Mouse (Mus musculus) liver, embryonic 14.5 days (tissue): Measurements from ENCODE around the gene Chtf18. TPM values are rescaled to one million over a fixed set of nuclear protein-coding genes. Genes with fewer than 3 reads are reported as not detected.

ENCODE experiments used
- ATAC-seq: fragments of 200-750 bp; cut with Nextera tagmentation; 2 replicates; pipeline ENCODE4 v1.8.0; 2017; ENCODE audit warnings: moderate number of reproducible peaks, mild to moderate bottlenecking, moderate library complexity; ENCODE audit not compliant: insufficient read depth
- DNase-seq, 3 experiments: peaks; one replicate each; pipeline ENCODE4 v3.0.0-alpha.2; 2012 to 2013; ENCODE audit warnings: low read depth in 3 of 3, low spot score in 3 of 3
- H3K27ac ChIP-seq: fragments of 300-500 bp; sonication (generic); 2 replicates; pipeline ENCODE4 v1.5.1; 2014; ENCODE audit warnings: moderate library complexity, mild to moderate bottlenecking, control low read depth, inconsistent platforms
- H3K27me3 ChIP-seq: fragments of 300-500 bp; sonication (generic); 2 replicates; pipeline ENCODE4 v1.6.1; 2014; ENCODE audit warnings: mild to moderate bottlenecking, low read length, moderate library complexity; ENCODE audit not compliant: control insufficient read depth, insufficient read depth
- H3K36me3 ChIP-seq: fragments of 300-500 bp; sonication (generic); replicated peaks from 2 replicates; pipeline ENCODE4 v1.6.1; 2014; ENCODE audit warnings: low read depth; ENCODE audit not compliant: control insufficient read depth, insufficient read depth
- H3K4me1 ChIP-seq, 2 experiments: fragments of 200-500 bp in 1 of 2; fragments of 300-500 bp in 1 of 2; sonication (generic) in 1 of 2; replicated peaks; 2 replicates each; pipeline ENCODE4 v1.6.1; 2012 to 2014; ENCODE audit warnings: antibody characterized with exemption in 1 of 2, inconsistent platforms in 1 of 2, low read length in 1 of 2; ENCODE audit not compliant: control insufficient read depth in 2 of 2, insufficient read depth in 2 of 2
- H3K4me2 ChIP-seq: fragments of 300-500 bp; sonication (generic); 2 replicates; pipeline ENCODE4 v1.6.1; 2014; ENCODE audit warnings: low read depth, mild to moderate bottlenecking, control low read depth, moderate library complexity
- H3K4me3 ChIP-seq, 2 experiments: fragments of 200-500 bp in 1 of 2; fragments of 300-500 bp in 1 of 2; sonication (generic) in 1 of 2; 2 replicates each; pipeline ENCODE4 v1.5.1; 2012 to 2014; ENCODE audit warnings: low read depth in 2 of 2, low read length in 2 of 2, mild to moderate bottlenecking in 2 of 2, control low read depth in 1 of 2, inconsistent platforms in 1 of 2, moderate library complexity in 1 of 2; ENCODE audit not compliant: insufficient read depth in 1 of 2
- H3K9ac ChIP-seq: fragments of 300-500 bp; sonication (generic); replicated peaks from 2 replicates; pipeline ENCODE4 v1.6.1; 2014; ENCODE audit warnings: mild to moderate bottlenecking, control low read depth, moderate library complexity
- H3K9me3 ChIP-seq: fragments of 300-500 bp; sonication (generic); 2 replicates; pipeline ENCODE4 v1.6.1; 2016; ENCODE audit warnings: low read length, mixed read lengths; ENCODE audit not compliant: control insufficient read depth
- CTCF ChIP-seq: IDR thresholded peaks from 2 replicates; pipeline ENCODE4 v1.5.1; 2016; ENCODE audit warnings: antibody characterized with exemption, low read depth, control low read depth
- EP300 ChIP-seq: IDR thresholded peaks from 2 replicates; pipeline ENCODE4 v1.6.1; 2016; ENCODE audit warnings: antibody characterized with exemption, low read depth
- WGBS: fragments of 180-500 bp; shearing (Covaris S2); extraction: QIAGEN DNeasy Blood & Tissue Kit; methylation state at CpG from one replicate; pipeline ENCODE4 v1.1.7; 2014; ENCODE audit not compliant: insufficient replicate concordance; 5-methylcytosine and 5-hydroxymethylcytosine counted together
- polyA plus RNA-seq, 2 experiments: library from polyadenylated mRNA; depleted of rRNA in 1 of 2; stranded (reverse) in 1 of 2; unstranded in 1 of 2; fragments of >200 nt; fragmentation: Nextera tagmentation in 1 of 2; extraction: Ambion mirVana in 1 of 2; gene quantifications; 2 replicates each; pipeline versions ENCODE4 v1.2.1 to v1.2.3; 2012 to 2014

Chtf18 gene
- polyA plus RNA-seq, 2 experiments: 12.4 to 19.6 TPM

- H3K4me1 ChIP-seq: no peaks in the 10 kb centered on the region
- no peak for ATAC-seq
- DNase-seq: no peak
- TF ChIP-seq CTCF (no peak), EP300 (no peak)
- H3K9ac ChIP-seq: no peak within 1 kb of the TSS
- 58% methylated on average over 3 of the region's 3 CpGs for WGBS
- no peak within 1 kb of the TSS for H3K4me2 ChIP-seq
- no peak within 1 kb of the TSS for H3K4me3 ChIP-seq
- H3K27me3 ChIP-seq: no peaks in the 10 kb centered on the region
- H3K36me3 ChIP-seq: no peaks in the 10 kb centered on the region
- H3K27ac ChIP-seq: no peak within 1 kb of the TSS
- no peaks in the 10 kb centered on the region for H3K9me3 ChIP-seq
These were observed 8.5 kb upstream of the Chtf18 start, which contains the start of gene Mslnl for GRCm38 (mm10) chr17:25735745-25736144. Gene Mslnl (plus strand): TSS chr17:25736042.

GRCm38 (mm10) chr17:25735246-25735645, 8.0 kb upstream of the Chtf18 start:
- DNase-seq: no peak
- TF ChIP-seq EP300 (no peak), CTCF (no peak)
- Histone ChIP-seq H3K27me3 (no peaks in the 10 kb centered on the region), H3K27ac (no peak overlapping the region), H3K9me3 (no peaks in the 10 kb centered on the region), H3K4me3 (no peak overlapping the region), H3K9ac (no peak overlapping the region), H3K4me2 (no peak overlapping the region), H3K4me1 (no peaks in the 10 kb centered on the region), H3K36me3 (no peaks in the 10 kb centered on the region)
- no peak for ATAC-seq
- WGBS: 67% methylated on average over 5 of the region's 5 CpGs

- no peaks in the 10 kb centered on the region; a peak in 1 of 4 replicates for H3K4me1 ChIP-seq
- no peak overlapping the region for H3K27ac ChIP-seq
- no peak overlapping the region for H3K4me2 ChIP-seq
- no peak for TF ChIP-seq EP300
- peak; percentile 97 for TF ChIP-seq CTCF
- no peak overlapping the region for H3K9ac ChIP-seq
- no peaks in the 10 kb centered on the region for H3K36me3 ChIP-seq
- WGBS: 22% methylated on average over 2 of the region's 2 CpGs
- ATAC-seq (no peak), DNase-seq (peak; percentile 29 to 67 (median 35))
- H3K9me3 ChIP-seq: no peaks in the 10 kb centered on the region
- H3K27me3 ChIP-seq: no peaks in the 10 kb centered on the region
- no peak overlapping the region for H3K4me3 ChIP-seq
These were observed 4.9 kb upstream of the Chtf18 start for GRCm38 (mm10) chr17:25732082-25732481.

GRCm38 (mm10) chr17:25728009-25728270, 721 bp upstream of the Chtf18 start:
- no peaks in the 10 kb centered on the region; the same call in 1 of the 2 replicates for H3K36me3 ChIP-seq
- peak overlapping the region; percentile 10; the same call in 1 of the 2 replicates for H3K27ac ChIP-seq
- no peak for ATAC-seq
- H3K9ac ChIP-seq: peak overlapping the region; percentile 75
- H3K4me3 ChIP-seq: peak overlapping the region; percentile 60 to 73
- no peaks in the 10 kb centered on the region for H3K9me3 ChIP-seq
- H3K4me1 ChIP-seq: peaks cover 0 to 2% of the 10 kb centered on the region in 2 experiments; a peak in 1 of 4 replicates
- WGBS: 22% methylated on average over 4 of the region's 4 CpGs
- DNase-seq: no peak
- H3K4me2 ChIP-seq: peak overlapping the region; percentile 78
- TF ChIP-seq EP300 (no peak), CTCF (no peak)
- no peaks in the 10 kb centered on the region for H3K27me3 ChIP-seq

GRCm38 (mm10) chr17:25725264-25725663, 2.0 kb downstream of the Chtf18 start:
- H3K4me3 ChIP-seq: no peak overlapping the region
- H3K4me1 ChIP-seq: peaks cover 0 to 2% of the 10 kb centered on the region in 2 experiments; a peak in 1 of 4 replicates
- DNase-seq (no peak), ATAC-seq (no peak)
- no peaks in the 10 kb centered on the region for H3K27me3 ChIP-seq
- H3K9ac ChIP-seq: no peak overlapping the region
- no peak overlapping the region for H3K4me2 ChIP-seq
- WGBS: 89% methylated on average over 6 of the region's 6 CpGs
- no peak for TF ChIP-seq EP300
- TF ChIP-seq CTCF: no peak
- no peak overlapping the region for H3K27ac ChIP-seq
- no peaks in the 10 kb centered on the region for H3K9me3 ChIP-seq
- peaks cover 4% of the 10 kb centered on the region for H3K36me3 ChIP-seq

- H3K4me2 ChIP-seq: no peak overlapping the region
- peaks cover 0 to 2% of the 10 kb centered on the region in 2 experiments; a peak in 1 of 4 replicates for H3K4me1 ChIP-seq
- no peaks in the 10 kb centered on the region for H3K9me3 ChIP-seq
- no peak for ATAC-seq
- H3K27ac ChIP-seq: no peak overlapping the region
- no peak overlapping the region for H3K4me3 ChIP-seq
- no peak for TF ChIP-seq EP300
- peak; percentile 63 for TF ChIP-seq CTCF
- H3K27me3 ChIP-seq: no peaks in the 10 kb centered on the region
- H3K9ac ChIP-seq: no peak overlapping the region
- H3K36me3 ChIP-seq: peaks cover 5% of the 10 kb centered on the region
- no peak for DNase-seq
- WGBS: 78% methylated on average over 7 of the region's 7 CpGs
These were observed 3.3 kb downstream of the Chtf18 start for GRCm38 (mm10) chr17:25723919-25724318.
